Mouse (Mus musculus) ES-E14 (cell line): ENCODE measurements around the gene Sipa1l2.

Experiments
- CHD2 ChIP-seq: IDR thresholded peaks from 2 replicates; pipeline ENCODE4 v1.6.1; 2014; ENCODE audit warnings: mild to moderate bottlenecking, low read depth, low read length, inconsistent platforms
- HCFC1 ChIP-seq: IDR thresholded peaks from 2 replicates; pipeline ENCODE4 v1.6.1; 2012; ENCODE audit warnings: low read length, inconsistent platforms, borderline replicate concordance; ENCODE audit not compliant: insufficient read depth
- MAFK ChIP-seq: IDR thresholded peaks from 2 replicates; pipeline ENCODE4 v1.6.1; 2014; ENCODE audit warnings: mild to moderate bottlenecking, low read depth, low read length, inconsistent platforms; ENCODE audit not compliant: insufficient read depth
- ZC3H11A ChIP-seq: IDR thresholded peaks from 2 replicates; pipeline ENCODE4 v1.6.1; 2012; ENCODE audit warnings: low read depth, mild to moderate bottlenecking, inconsistent platforms, low read length, borderline replicate concordance
- ZNF384 ChIP-seq: IDR thresholded peaks from 2 replicates; pipeline ENCODE4 v1.6.1; 2012; ENCODE audit warnings: low read depth, low read length, inconsistent platforms

GRCm38 (mm10) chr8:125547296-125547695 lies 22.3 kb downstream of the Sipa1l2 start:
- TF ChIP-seq ZC3H11A (no peak), ZNF384 (no peak), MAFK (no peak), CHD2 (no peak), HCFC1 (no peak)
